Mouse (Mus musculus) fat pad, adult 2 months (tissue): ENCODE results near the gene Rbms3.

Experiments used
- DNase-seq: peaks from one replicate; pipeline ENCODE4 v3.0.0-alpha.2; 2011; ENCODE audit warnings: low read depth, low spot score; ENCODE audit errors: extremely low read depth

The Rbms3 gene

GRCm38 (mm10) chr9:116802602-116803001, 827.1 kb downstream of the Rbms3 start:
- DNase-seq = no peak

DNA sequence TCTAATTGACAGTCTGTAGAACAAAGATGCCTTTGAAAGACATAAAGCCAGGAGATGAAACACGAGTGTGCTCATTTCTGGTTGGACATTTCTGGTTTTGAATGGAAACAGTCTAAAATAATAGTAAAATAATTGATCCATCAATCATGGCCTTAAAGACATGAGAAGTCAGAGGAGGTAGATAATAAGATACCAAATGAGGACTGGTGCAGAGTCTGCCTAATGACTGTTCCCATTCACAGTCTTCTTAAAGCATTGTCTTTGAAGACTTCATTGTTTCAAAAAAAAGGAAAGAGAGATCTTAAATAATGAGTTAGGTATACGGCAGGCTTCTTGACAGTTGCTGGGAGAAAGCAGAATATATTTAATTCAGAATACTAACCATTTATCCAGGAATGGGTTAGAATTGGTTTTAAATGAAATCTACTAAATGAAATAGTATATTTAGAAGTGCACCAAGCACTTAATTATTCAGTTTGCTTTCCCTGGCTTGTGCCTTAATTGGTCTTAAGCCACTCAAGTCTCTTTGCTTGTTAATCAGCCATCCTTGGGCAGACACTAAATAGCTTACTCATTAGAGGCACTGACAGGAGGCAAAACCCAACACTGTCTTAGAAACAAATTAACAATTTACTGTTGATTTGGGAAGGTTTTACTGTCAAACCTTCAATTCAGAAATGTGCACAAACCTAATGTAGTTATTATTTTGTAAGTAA, 834.3 kb downstream of the Rbms3 start:
- DNase-seq = no peak

GRCm38 (mm10) chr9:116791850-116792249, 837.9 kb downstream of the Rbms3 start:
- no peak for DNase-seq

- DNase-seq = no peak
These were observed 843.3 kb downstream of the Rbms3 start for GRCm38 (mm10) chr9:116786136-116787046.

- DNase-seq = no peak
These were observed 857.9 kb downstream of the Rbms3 start for GRCm38 (mm10) chr9:116771820-116772219.

DNA sequence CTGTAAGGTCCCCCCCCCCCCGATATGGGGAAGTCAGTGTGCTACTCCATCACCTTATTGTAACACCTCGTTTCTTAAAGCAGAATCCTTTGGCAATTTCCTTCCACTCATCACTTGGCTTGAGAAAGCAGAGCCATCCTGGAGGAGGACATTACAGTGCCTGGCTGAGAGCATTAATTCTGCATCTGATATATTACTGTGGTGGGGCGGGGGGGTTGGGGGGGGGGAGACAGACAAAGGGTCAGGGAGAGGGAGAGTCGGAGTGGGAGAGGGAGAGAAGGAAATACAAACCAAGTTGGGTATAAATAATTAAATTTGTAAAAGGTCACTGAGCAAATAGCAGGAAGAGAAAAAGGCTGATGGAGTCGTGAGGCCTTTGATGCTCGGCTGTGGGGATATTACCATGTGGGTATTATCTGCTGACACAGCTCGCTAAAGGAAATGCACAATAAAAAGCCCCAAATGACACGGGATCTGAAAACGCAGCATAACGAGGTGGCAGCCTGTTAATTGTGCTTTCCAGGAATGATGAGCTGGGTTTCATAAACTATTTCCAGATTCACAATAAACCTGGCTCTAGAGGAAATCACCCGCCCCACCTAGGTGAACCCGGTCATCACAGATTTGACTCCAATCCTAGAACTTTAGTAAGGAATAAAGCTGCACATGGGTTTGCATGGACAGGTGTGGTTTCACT, 860.2 kb downstream of the Rbms3 start:
- no peak for DNase-seq

GRCm38 (mm10) chr9:116762395-116763025, 867.2 kb downstream of the Rbms3 start:
- DNase-seq = no peak

DNA sequence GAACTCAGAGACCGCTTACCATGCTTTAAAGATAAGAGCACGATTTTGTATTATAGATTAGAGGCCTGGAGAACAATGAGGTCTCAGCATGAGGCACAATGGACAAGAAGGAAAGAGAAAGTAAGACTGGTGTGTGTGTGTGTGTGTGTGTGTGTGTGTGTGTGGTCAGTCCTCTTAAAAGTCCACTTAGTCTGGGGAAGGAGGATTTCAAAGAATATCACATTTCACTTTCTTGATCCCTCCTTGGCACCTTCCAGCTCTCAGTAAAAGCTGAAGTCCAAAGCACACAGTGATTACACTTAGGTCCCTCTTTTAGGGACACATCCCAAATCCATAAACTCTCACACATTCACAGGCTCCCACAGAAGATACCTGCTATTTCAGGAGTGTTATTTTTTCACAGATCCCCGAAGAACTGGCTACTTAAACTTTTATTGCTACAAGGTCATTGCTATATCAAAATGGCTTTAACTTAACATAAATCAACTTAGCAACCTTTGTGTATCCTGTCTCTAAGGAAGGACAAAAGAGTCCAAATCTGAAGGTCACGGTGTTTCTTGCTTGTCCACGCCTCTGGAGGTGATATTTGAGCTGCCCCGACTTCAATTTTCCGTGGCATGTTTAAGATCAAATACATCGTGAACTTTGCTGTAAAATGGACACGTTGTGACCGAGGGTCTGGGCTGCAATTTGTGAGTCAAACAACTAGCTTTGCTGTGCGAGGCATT, 880.7 kb downstream of the Rbms3 start:
- no peak for DNase-seq

DNA sequence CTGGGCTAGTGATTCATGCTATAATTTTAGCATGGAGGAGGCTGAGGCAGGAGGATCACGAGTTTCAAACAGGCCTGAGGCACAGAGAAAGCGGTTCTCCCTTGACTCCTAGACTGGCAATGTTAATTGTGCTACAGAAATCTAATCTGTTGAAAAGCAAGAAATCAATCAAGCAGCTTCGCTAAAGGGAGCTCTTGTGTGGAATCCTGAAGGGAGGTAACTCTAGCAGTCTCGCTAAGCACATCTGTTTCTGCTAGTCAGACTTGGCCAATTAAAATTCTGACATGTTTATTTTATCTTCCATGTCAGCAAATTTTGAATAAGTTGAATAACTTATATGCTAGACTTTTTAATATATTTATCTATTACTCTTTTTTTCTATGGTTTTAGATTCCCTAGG, 881.4 kb downstream of the Rbms3 start:
- no peak for DNase-seq

- no peak for DNase-seq
These were observed 882.8 kb downstream of the Rbms3 start for GRCm38 (mm10) chr9:116746871-116747270.

DNA sequence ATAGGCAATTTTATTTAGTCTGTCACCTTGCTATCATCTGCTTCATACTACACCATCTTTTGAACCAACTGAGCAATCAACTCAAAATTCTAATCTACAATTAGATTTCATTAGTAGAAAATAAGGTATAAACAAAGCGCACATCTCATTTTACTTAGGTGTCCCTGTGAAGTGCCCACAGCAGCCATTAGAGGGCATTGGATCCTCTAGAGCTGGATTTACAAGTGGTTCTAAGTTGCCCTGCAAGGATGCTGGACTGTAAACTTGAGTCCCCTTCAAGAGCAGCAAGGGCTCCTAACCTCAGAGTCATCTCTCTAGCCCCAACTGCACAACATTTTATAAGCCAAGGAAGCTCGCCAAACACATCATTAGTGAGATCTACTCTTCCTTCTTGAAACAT, 891.9 kb downstream of the Rbms3 start:
- DNase-seq = no peak

GRCm38 (mm10) chr9:116729172-116729571, 900.5 kb downstream of the Rbms3 start:
- no peak for DNase-seq

DNA sequence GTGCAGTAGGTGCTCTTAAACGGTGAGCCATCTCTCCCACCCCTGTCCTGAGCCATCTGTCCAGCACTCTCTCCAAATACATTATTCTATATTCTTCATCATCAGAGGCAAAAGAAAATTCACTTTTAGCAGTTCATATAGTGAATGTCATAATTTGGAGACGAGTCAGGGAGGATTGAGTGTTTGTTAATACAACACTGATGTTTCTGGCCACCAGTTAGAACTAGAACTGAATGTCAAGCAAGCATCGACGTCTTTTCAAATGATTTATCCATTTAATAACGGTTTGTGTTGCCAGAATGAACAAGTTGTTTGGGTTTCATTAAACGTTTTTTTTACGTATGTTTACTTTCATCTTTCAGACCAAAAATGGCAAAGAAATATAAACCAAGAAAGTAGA, 901.1 kb downstream of the Rbms3 start:
- DNase-seq = no peak

DNA sequence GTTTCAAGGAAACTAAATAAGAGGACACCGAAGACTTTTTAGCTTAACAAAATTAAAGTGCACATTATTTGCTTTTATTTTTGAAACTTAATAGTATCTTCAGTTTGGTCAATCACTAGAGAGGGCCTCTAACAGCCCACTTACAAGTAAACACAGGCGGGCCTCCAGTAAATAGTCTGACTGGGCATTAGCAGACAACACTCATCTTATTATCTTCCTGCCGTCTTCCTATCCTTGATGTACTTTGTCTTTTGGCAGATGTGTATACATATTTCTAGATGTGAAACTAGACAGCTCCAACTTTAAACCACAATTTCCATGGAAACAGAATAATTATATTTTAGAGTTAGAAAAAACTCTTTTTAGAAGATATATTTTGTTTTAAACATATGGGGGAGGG, 901.6 kb downstream of the Rbms3 start:
- DNase-seq = no peak

DNA sequence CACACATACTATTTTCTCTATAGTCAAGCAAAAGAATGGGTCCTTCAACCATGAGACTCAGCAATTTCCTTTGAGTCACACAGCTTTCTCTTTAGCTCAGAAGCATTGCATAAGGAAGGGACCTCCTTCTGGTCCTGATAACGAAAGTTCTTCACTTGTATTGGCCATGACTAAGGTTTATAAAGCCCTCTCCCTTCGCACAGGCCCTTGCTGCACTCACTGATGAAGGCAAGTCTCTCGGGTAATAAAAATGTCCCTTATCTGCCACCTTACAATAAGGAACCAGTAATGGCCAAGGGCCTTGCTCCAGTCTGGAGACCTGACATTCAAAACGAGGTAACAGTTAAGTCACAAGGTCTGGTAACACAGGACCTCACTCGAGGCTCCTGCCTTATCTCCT, 905.1 kb downstream of the Rbms3 start:
- DNase-seq = no peak

DNA sequence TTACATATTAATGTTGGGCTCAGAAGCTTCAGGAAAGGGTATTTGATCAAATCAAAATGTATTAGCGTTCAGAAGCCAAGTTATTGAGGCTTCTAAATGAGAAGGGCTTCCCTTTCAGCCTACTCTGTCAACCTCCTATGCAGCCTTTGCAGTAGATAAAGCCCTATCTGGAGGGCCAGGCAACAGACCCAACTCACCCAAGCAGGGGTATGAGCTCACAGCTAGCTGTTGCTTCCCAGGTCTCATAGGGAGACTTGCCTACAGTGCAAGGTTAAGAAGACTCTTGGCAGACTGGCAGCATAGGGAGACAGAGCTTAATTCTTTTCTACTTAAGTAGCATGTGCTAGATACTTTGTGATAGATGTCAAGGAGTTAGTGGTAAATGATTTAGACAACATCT, 926.6 kb downstream of the Rbms3 start:
- DNase-seq = no peak

DNA sequence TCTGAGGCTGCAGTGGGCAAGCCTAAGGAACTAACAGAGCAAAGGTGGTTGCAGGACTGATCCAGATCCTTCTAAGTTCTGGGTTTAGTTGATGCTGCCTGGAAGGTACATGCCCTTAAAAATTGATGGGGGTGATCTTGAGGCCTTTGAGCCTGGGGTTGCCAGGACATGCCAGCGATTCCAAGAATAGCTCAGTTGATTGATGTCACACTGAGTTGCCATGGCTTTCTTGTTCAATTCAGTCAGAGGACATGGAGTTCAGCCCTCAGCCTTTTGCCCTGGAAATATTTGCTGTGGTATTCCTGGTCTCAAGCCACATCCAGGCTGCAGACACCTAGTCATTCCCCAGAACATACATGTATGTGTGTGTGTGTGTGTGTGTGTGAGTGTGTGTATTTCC, 927.1 kb downstream of the Rbms3 start:
- DNase-seq = no peak

DNA sequence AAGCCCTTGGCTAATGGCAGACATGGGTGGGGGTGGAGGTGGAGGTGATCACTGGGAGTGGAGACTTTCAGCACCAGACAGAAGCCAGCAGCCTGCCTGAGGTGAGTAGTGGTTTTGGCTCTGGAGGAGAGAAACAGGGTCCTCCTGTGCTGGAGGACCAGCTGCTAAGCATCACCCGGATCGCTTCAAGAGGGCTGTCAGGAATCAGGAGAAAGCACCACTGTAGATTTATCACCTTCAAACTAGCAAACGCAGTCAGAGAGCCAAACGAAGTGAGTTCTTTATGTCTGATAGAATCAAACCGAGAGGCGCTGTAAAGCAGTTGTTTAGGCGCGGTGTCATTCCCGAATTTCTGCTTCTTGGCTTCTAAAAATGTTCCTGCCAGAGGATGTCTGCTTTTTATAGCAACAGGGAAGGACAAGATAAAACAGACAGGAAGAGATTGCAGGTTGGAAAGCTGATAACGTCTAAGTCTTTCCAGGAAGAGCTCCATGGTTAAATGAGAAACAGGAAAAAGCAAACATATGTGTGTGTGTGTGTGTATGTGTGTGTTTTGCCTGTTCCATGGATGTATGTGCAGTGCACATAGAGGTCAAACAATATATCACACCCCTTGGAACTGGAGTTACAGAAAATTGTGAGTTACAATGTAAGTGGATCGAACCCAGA, 928.1 kb downstream of the Rbms3 start:
- DNase-seq = no peak

DNA sequence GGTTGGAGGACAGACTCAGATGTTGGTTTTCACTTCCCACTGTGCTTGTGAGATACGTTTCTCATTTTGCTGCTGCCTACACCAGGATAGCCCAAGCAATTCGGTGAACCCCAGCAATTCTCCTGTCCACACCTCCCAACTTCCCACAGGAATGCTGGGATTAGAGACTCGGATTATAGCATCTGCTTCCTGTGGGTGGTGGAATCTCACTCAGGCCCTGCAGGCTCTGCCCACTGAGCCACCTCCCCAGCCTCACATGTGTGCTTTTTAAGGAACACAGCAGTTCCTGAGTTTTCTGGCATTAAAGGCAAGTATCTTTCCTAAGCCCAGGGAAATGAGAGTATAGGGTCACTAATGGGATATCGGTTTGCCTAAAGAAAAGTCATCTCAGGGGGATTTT, 941.1 kb downstream of the Rbms3 start:
- DNase-seq = no peak

GRCm38 (mm10) chr9:116677142-116677541, 952.6 kb downstream of the Rbms3 start:
- DNase-seq = no peak
